Mouse (Mus musculus) midbrain, postnatal 0 days (tissue): ENCODE measurements around the gene Prrt1. TPM values are rescaled to one million over a fixed set of nuclear protein-coding genes. Genes with fewer than 3 reads are reported as not detected.

Source experiments
- ATAC-seq: fragments of 200-750 bp; cut with Nextera tagmentation; 2 replicates; pipeline ENCODE4 v1.8.0; 2017; ENCODE audit warnings: moderate number of reproducible peaks, mild to moderate bottlenecking, moderate TSS enrichment, moderate library complexity; ENCODE audit not compliant: low FRiP score
- DNase-seq: peaks from one replicate; pipeline ENCODE4 v3.0.0-alpha.2; 2015; ENCODE audit warnings: low spot score
- H3K27ac ChIP-seq: fragments of 300-500 bp; sonication (generic); 2 replicates; pipeline ENCODE4 v1.5.1; 2014; ENCODE audit warnings: low read depth, mild to moderate bottlenecking, low read length, mixed read lengths
- H3K27me3 ChIP-seq: fragments of 300-500 bp; sonication (generic); 2 replicates; pipeline ENCODE4 v1.6.1; 2014; ENCODE audit warnings: low read length, control low read depth, mixed read lengths; ENCODE audit not compliant: insufficient read depth
- H3K36me3 ChIP-seq: fragments of 300-500 bp; sonication (generic); 2 replicates; pipeline ENCODE4 v1.6.1; 2014; ENCODE audit warnings: low read length, control low read depth, mixed read lengths; ENCODE audit not compliant: insufficient read depth
- H3K4me1 ChIP-seq: fragments of 300-500 bp; sonication (generic); 2 replicates; pipeline ENCODE4 v1.6.1; 2014; ENCODE audit warnings: mild to moderate bottlenecking, control low read depth, antibody characterized with exemption, low read length, mixed read lengths; ENCODE audit not compliant: insufficient read depth
- H3K4me2 ChIP-seq: fragments of 300-500 bp; sonication (generic); 2 replicates; pipeline ENCODE4 v1.6.1; 2014; ENCODE audit warnings: low read depth, mild to moderate bottlenecking, low read length, mixed read lengths; ENCODE audit not compliant: poor library complexity, severe bottlenecking
- H3K4me3 ChIP-seq: fragments of 300-500 bp; sonication (generic); 2 replicates; pipeline ENCODE4 v1.5.1; 2014; ENCODE audit warnings: low read depth, mild to moderate bottlenecking, low read length, moderate library complexity
- H3K9ac ChIP-seq: fragments of 300-500 bp; sonication (generic); replicated peaks from 2 replicates; pipeline ENCODE4 v1.6.1; 2014; ENCODE audit warnings: mild to moderate bottlenecking, low read length, moderate library complexity, mixed read lengths; ENCODE audit not compliant: poor library complexity, severe bottlenecking
- H3K9me3 ChIP-seq: fragments of 300-500 bp; sonication (generic); 2 replicates; pipeline ENCODE4 v1.6.1; 2016; ENCODE audit warnings: low read length, control low read depth
- CTCF ChIP-seq: IDR thresholded peaks from 2 replicates; pipeline ENCODE4 v1.5.1; 2016; ENCODE audit warnings: antibody characterized with exemption, mild to moderate bottlenecking
- WGBS: fragments of 180-500 bp; shearing (Covaris S2); extraction: QIAGEN DNeasy Blood & Tissue Kit; methylation state at CpG from one replicate; pipeline ENCODE4 v1.1.7; 2014; 5-methylcytosine and 5-hydroxymethylcytosine counted together
- polyA plus RNA-seq: library from polyadenylated mRNA; unstranded; fragments of >200 nt; fragmentation: Nextera tagmentation; extraction: Ambion mirVana; gene quantifications from 2 replicates; pipeline ENCODE4 v1.2.1, GENCODE M21; 2015
- total RNA-seq: library from RNA; depleted of rRNA; stranded (reverse); fragments of >200 nt; gene quantifications from 2 replicates; pipeline ENCODE4 v1.2.3, GENCODE M21; 2014

The Prrt1 gene
- total and polyA plus RNA-seq, 2 experiments from 2014 or later = 9.1 to 14.0 TPM

GRCm38 (mm10) chr17:34632261-34632691, 2.9 kb downstream of the Prrt1 start:
- Histone ChIP-seq H3K36me3 (no peaks in the 10 kb centered on the region), H3K4me2 (peak overlapping the region; percentile 89), H3K9ac (peak overlapping the region; percentile 54; the same call in 1 of the 2 replicates), H3K27ac (no peak overlapping the region), H3K4me1 (peaks cover 15% of the 10 kb centered on the region), H3K4me3 (peak overlapping the region; percentile 74), H3K27me3 (no peaks in the 10 kb centered on the region), H3K9me3 (no peaks in the 10 kb centered on the region)
- DNase-seq (peak; percentile 59), ATAC-seq (no peak)
- WGBS = 5% methylated on average over 26 of the region's 26 CpGs
- no peak for TF ChIP-seq CTCF

- ATAC-seq (no peak), DNase-seq (no peak)
- no peaks in the 10 kb centered on the region for H3K36me3 ChIP-seq
- no peak for TF ChIP-seq CTCF
- H3K4me1 ChIP-seq = peaks cover 4% of the 10 kb centered on the region; the same call in 1 of the 2 replicates
- no peak overlapping the region for H3K9ac ChIP-seq
- H3K27me3 ChIP-seq = no peaks in the 10 kb centered on the region
- no peaks in the 10 kb centered on the region for H3K9me3 ChIP-seq
- no peak overlapping the region for H3K4me3 ChIP-seq
- WGBS = 76% methylated on average over 2 of the region's 2 CpGs
- H3K27ac ChIP-seq = no peak overlapping the region
- no peak overlapping the region for H3K4me2 ChIP-seq
These were observed 6.3 kb downstream of the Prrt1 start for GRCm38 (mm10) chr17:34635671-34636070.

- Histone ChIP-seq H3K4me1 (no peaks in the 10 kb centered on the region), H3K9ac (no peak overlapping the region), H3K4me3 (no peak overlapping the region), H3K4me2 (no peak overlapping the region), H3K27me3 (no peaks in the 10 kb centered on the region), H3K36me3 (no peaks in the 10 kb centered on the region), H3K27ac (no peak overlapping the region), H3K9me3 (no peaks in the 10 kb centered on the region)
- WGBS = 57% methylated on average over 3 of the region's 3 CpGs
- DNase-seq (no peak), ATAC-seq (no peak)
- no peak for TF ChIP-seq CTCF
These were observed 8.1 kb downstream of the Prrt1 start for GRCm38 (mm10) chr17:34637459-34637858.

- H3K9me3 ChIP-seq = no peaks in the 10 kb centered on the region
- no peak overlapping the region for H3K9ac ChIP-seq
- no peaks in the 10 kb centered on the region for H3K4me1 ChIP-seq
- DNase-seq = no peak
- H3K27me3 ChIP-seq = no peaks in the 10 kb centered on the region
- no peaks in the 10 kb centered on the region for H3K36me3 ChIP-seq
- H3K4me3 ChIP-seq = no peak overlapping the region
- no peak overlapping the region for H3K4me2 ChIP-seq
- WGBS = 84% methylated on average over 7 of the region's 7 CpGs
- no peak overlapping the region for H3K27ac ChIP-seq
- no peak for TF ChIP-seq CTCF
- ATAC-seq = no peak
These were observed 10.3 kb downstream of the Prrt1 start for GRCm38 (mm10) chr17:34639461-34640255.

GRCm38 (mm10) chr17:34640778-34641601, 11.7 kb downstream of the Prrt1 start:
- peak; percentile 73 for DNase-seq
- Histone ChIP-seq H3K4me2 (no peak overlapping the region), H3K27me3 (no peaks in the 10 kb centered on the region), H3K36me3 (no peaks in the 10 kb centered on the region), H3K27ac (peak overlapping the region; percentile 32; the same call in 1 of the 2 replicates), H3K4me1 (no peaks in the 10 kb centered on the region), H3K9ac (no peak overlapping the region), H3K9me3 (no peaks in the 10 kb centered on the region), H3K4me3 (no peak overlapping the region)
- no peak for ATAC-seq
- TF ChIP-seq CTCF = peak; percentile 26; the same call in 1 of the 2 replicates
- WGBS = 12% methylated on average over 11 of the region's 11 CpGs
